Mouse (Mus musculus): Measurements from ENCODE around the gene Sema5b.

The Sema5b gene

DNA sequence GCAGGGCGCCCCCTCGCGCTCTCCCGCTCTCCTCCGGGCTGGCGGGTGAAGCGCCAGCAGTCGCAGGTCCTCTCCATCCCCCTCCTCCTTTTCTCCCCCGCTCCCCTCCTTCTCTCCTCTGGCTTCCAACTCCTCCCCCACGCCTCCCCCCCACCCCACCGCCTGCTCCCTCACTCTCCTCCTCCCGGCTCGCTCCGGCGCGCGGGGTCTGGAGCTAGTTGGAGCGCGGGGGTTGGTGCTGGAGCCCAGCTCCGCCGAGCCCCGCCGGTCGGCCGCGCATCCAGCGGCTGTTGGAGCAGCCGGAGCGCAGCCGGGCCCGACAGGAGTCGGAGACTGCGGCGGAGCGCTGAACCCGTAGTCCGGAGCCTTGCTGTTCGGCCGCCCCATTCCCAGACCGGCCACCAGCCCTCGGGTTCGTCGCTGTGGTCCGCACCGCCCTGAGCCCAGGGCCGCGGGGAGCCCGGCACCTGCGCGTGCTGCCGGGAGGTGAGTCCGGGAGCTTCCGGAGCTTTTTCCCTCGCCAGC lies at the start of gene Sema5b:
TSS of gene Sema5b (plus strand) at position 29 of the 525 bp plus-strand sequence.
- DNase-seq (ENCODE audit: low spot score in 2 of 2) = peak in 1 of 2 experiments; percentile 40

- no peak for DNase-seq (ENCODE audit: low spot score in 2 of 2)
These were observed 40.6 kb upstream of the Sema5b start for GRCm38 (mm10) chr16:35500342-35500741.

GRCm38 (mm10) chr16:35501106-35501760 lies 39.7 kb upstream of the Sema5b start:
- no peak for DNase-seq (ENCODE audit: low spot score in 2 of 2)

GRCm38 (mm10) chr16:35502456-35502855 lies 38.5 kb upstream of the Sema5b start:
- DNase-seq (ENCODE audit: low spot score in 2 of 2) = no peak

GRCm38 (mm10) chr16:35504266-35504665 lies 36.7 kb upstream of the Sema5b start:
- DNase-seq (ENCODE audit: low spot score in 2 of 2) = no peak

- no peak for DNase-seq (ENCODE audit: low spot score in 2 of 2)
These were observed 35.2 kb upstream of the Sema5b start for GRCm38 (mm10) chr16:35505786-35506185.

- DNase-seq (ENCODE audit: low spot score in 2 of 2) = no peak
These were observed 32.4 kb upstream of the Sema5b start for GRCm38 (mm10) chr16:35508581-35508980.

DNA sequence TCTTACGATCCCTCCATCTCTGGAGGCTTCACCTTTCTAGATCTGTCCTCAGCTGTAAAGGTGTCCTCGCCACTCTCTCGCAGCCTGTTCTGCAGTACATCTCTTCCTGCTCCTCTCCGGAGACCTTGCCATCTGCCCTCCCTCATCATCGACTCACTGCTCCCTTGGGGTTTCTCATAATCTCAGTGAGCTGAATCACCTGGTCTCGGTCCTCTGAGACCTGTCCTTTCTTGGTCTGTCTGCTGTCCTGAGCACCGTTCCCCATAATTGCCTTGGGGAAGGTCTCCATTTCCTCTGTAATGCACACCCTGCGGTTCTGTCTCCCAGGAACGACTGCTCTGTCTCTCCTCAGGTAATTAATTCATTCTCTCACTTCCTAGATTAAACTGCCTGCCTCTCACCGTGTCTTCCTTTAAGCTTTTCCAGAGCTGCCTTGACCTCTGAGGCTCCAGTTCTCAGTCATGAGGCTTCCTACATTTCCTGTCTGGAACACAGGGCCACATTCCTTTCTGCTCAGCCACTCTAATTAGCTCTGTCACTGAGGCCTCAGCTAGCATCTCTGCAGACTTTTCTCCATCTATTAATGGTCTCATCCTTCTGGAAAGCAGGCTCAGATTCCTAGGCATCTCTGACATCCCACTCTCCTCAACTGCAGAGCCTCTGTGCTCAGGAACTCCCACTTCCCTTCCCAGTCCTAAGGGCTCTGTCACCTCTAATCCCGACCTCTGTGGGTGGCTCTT lies 31.4 kb upstream of the Sema5b start:
- no peak for DNase-seq (ENCODE audit: low spot score in 2 of 2)

- DNase-seq (ENCODE audit: low spot score in 2 of 2) = no peak
These were observed 24.9 kb upstream of the Sema5b start for GRCm38 (mm10) chr16:35515977-35516612.

DNA sequence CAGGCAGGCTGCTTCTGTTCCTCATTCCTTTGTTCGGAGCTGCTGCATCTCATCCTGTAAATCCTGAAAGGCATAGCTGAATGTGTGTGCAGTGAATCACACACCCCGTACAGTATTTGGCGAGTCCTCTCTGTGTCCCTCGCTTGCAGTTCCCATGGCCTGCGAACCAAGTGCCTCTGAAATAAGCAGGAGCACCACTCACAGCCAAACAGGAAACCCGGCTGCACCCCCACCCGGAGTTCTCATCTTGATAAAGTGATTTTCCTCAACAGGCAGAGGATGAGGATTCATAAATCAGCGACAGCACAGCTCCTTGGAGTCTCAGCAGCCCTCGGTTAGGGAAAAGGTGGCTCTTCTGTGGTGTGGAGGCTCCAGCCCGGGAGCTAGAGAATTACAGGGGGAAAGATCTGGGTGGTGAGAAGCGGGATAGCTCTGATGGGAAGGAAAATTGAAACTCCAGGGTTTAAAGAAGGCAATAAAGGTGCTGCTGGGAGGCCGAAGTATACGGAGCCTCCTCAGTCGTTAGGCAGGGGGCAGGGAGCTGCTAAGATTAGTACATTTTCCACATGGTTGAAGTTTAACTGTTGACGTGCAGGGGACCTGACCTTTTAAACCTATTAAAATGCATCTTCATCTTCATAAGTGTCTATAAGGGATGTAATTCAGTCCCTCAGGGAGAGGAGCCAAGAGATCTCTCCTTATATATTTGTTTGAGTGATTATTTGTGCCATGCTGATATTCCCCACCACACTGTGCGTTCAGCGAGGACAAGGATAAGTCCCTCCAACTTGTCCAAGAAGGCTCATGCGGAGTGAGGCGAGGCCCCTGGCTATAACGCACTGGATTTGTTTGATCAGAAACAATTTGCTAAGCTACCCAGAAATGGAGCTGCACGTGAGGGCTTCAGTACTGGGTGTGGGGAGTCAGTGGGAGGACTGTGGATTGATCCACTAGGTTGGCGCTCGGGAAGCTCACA lies 22.7 kb upstream of the Sema5b start:
- DNase-seq (ENCODE audit: low spot score in 2 of 2) = no peak

DNA sequence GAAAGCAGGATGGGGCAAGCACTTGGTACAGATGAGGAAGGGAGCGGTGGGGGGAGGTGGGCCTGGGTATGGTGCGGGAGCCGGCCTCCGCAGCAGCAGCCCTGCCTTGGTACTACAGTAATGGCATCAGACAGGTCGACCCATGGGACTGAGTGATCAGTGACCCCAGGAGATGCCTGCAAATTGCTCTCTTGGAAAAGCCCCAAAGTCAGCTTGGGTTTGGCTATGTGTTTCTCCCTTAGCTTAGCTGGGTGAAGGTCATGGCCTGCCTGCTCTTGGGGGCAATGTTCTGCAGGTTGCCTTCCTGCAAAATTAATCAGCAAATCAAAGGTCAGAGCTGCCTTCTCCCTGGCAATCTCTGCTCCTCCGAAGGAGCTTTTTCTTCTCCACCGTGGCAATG lies 21.7 kb upstream of the Sema5b start:
- DNase-seq (ENCODE audit: low spot score in 2 of 2) = no peak

DNA sequence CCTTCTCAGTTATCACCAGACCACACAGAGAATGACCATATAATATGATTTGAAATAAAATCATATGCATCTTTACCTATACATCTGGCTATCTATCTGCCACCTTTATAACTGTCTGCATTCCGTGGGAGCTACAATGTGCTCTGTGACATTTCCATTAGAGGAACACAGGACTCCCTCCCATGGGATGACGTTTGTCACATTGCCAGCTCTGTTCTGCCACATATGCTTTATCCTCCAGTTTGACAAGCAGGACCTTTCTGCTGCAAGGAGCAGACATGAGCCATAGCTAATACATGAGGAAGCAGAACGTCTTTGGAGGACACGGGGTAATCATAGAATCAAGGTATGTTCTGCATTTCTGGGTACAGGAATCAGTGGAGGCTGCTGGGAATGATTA lies 16.7 kb upstream of the Sema5b start:
- no peak for DNase-seq (ENCODE audit: low spot score in 2 of 2)

DNA sequence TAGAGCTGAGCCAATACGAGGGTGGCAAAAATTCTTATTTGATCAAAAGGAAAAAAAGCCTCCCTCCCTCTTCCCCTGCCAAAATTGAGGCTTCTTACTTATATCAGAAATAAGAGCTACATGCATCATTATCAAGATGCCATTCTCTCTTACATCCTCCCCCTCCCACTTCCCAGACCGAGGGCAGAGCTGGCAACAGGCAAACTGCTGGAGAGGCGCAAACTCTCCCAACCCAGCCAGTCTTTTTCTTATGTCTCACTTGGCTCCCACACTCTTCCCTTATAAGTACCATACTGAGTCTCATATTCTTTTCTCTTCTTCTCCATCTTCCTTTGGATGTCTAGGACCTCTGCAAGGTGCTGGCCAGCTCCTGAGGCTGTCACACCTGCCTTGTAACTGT lies 6.3 kb upstream of the Sema5b start:
- peak in 1 of 2 experiments; percentile 5 for DNase-seq (ENCODE audit: low spot score in 2 of 2)

GRCm38 (mm10) chr16:35537651-35538050 lies 3.3 kb upstream of the Sema5b start:
- DNase-seq (ENCODE audit: low spot score in 2 of 2) = no peak

DNA sequence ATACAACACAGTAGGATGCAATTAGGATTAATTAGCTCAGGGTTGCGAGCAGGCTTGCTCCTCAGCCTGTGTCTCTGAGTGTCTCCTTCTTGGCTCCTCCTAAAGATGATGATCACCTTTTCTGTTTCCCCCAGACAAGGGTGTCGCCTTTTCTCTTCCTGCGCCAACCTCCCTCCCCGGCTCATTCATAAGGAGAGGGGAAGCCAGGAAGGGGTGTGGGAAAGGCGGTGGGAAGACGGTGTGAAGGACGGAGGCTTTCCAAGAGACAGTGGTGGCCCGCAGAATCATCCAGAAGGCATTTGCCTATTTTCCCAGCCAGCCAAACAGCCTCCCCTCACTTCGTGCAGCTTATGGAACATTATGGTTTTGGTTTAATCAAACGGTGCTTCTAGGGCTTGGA lies 1.9 kb upstream of the Sema5b start:
- no peak for DNase-seq (ENCODE audit: low spot score in 2 of 2)

DNA sequence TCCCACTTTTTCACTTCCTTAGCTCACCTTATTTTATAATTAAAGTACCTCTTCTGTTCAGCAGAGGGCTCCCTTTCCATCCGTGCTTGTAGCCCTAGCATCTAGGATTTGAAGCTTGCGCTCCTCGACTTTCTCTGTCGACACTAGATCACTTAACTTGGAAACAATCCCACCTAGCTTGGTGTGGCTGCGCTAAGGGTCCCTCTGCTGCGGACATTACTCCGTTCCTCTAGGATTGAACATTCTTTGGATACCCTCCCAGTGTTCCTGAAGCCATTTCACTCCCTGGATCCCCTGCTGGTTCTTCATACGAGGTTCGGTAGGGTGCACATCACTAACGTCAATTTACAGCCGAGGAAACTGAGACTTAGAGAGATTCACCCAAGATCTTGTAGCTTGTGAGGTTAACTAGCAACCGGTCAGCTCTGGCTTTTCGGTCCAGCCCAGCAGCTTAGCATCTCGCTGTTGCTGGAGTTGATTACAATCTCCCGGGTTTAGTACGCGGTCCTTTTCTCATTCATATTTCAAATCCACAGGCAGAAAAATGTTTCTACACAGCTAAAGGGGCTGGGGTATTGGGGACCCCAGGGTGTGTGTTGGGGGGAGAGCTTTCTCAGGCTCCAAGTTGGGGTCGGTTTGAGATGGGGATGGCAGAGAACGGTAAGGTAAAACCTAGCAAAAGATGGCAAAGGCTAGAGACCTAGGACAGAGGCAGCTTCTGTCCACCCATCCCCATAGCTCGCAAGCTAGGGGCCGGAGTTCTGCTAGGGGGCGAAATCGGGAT lies 420 bp upstream of the Sema5b start:
- DNase-seq (ENCODE audit: low spot score in 2 of 2) = peak; percentile 51 to 58

- DNase-seq (ENCODE audit: low spot score in 2 of 2) = peak; percentile 24 to 34
These were observed 896 bp downstream of the Sema5b start for GRCm38 (mm10) chr16:35541661-35542420.

DNA sequence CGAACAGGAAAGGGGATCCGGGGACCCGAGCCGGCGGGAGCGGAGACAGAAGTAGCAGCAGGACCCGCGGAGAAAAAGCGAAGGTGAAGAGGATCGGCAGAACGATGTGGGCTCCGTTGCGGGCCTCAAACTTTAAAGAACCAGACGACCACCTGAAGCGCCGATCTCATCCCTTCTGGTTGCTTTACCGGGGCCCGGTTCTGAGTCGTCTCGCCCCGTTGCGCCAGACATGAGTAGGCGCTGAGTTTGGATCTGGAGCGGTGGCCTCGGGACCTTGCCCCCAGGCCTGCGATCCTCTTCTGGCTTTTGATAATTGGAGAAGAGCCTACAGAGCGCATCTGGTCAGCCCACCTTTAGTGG lies 1.5 kb downstream of the Sema5b start:
- DNase-seq (ENCODE audit: low spot score in 2 of 2) = peak in 1 of 2 experiments; percentile 10

DNA sequence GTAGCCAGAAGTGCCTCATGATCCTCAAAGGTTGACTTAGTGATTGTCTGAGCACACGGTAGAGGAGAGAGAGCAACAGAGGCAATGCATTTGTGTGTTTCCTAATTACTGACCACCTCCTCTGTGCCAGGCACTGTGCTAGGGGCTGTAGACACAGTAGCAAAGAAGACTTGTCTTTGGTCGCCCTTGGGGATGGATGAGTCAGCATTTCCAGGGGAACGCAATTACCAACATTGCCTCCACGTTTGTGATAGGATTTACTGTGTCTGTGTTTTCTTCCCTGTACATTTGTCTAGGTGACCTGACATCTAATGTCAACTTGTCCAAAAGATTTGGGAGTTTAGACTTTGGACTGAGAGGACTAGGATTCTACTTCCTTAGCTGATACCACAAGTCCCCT lies 4.8 kb downstream of the Sema5b start:
- no peak for DNase-seq (ENCODE audit: low spot score in 2 of 2)

- DNase-seq (ENCODE audit: low spot score in 2 of 2) = no peak
These were observed 7.0 kb downstream of the Sema5b start for GRCm38 (mm10) chr16:35547966-35548365.

Data from right cerebral cortex, adult 2 months (tissue).